Mouse (Mus musculus): ENCODE data around the gene Mx1. TPM values are rescaled to one million over a fixed set of nuclear protein-coding genes. Genes with fewer than 3 reads are reported as not detected.

Gene Mx1
- polyA plus RNA-seq (2015; fragmentation: Nextera tagmentation; extraction: Ambion mirVana), result 0.23 and 0.35 TPM in 2 replicates

GRCm38 (mm10) chr16:97462481-97463181, at the start of gene Mx1:
Gene Mx1 (minus strand): TSS chr16:97462907.

Other genes starting within 250 kb of the Mx1 start
- 102 and 114 TPM in 2 replicates for gene Bace2, start 106.2 kb downstream of the Mx1 start, polyA plus RNA-seq (2015; fragmentation: Nextera tagmentation; extraction: Ambion mirVana)
- gene Fam3b, start 51.9 kb upstream of the Mx1 start, polyA plus RNA-seq (2015; fragmentation: Nextera tagmentation; extraction: Ambion mirVana), result 0.16 TPM in 1 of 2 replicates, not detected in the other
- 143 and 158 TPM in 2 replicates for gene Tmprss2, start 148.3 kb upstream of the Mx1 start, polyA plus RNA-seq (2015; fragmentation: Nextera tagmentation; extraction: Ambion mirVana)